Mouse (Mus musculus): ENCODE results near the gene Carmil1.
A peak's percentile ranks its signal among the peaks of the same experiment; 100 is the strongest.

Gene Carmil1

GRCm38 (mm10) chr13:24280439-24281431 is at the start of gene Carmil1:
TSS of gene Carmil1 (minus strand) at chr13:24280795.
- DNase-seq (ENCODE audit: extremely low read depth, insufficient read length, low spot score), result peak; percentile 92

DNA sequence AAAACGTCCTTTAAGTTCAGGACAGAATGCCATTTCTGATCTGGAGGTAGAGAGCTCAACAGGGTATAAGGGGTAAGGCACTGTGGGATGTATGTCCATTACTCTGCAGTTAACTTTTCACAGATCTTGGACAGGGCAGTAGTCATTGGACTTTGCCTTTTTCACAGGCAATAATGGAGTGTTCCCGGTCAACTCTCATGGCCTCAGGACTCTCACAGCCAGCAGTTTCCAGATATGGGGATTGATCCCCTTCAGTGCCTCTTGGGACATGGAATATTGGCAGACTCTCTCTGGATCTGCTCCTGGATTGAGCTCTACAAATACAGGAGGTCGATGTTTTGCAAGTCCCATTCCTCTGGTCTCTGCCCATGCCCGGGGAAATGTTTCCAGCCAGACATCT is 49.5 kb upstream of the Carmil1 start:
- DNase-seq (ENCODE audit: extremely low read depth, insufficient read length, low spot score), result no peak

DNA sequence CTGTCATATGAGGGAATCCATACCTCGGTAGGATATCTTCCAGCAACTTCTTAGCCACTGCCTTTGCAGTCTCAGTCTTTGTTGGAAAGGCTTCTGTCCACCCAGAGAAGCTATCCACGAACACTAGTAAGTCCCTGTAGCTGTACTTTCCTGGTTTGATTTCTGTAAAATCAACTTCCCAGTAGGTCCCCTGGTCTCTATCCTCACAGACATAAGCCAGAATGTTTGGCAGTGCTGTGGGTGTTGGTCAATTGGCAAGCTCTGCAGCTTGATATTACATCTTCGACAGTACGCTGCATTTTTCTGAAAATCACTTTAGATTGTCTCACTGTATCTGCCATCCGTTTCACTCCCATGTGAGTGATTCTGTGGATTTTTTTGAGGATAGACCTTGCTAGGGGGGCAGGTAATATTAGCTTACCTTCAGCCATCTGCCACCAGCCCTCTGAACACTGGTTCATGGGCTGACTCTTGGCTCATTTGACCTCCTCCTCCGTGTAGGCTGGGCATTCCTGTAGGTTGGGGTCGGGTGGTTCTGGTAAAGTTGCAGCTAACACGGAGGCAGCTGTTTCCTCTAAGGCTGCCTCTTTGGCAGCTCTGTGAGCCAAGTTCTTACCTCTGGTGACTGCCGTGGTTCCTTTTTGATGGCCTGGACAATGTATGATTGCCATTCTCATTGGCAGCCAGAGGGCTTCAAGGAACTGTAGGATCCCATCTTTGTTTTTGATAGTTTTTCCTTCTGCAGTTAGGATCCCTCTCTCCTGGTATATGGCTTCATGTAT is 47.6 kb upstream of the Carmil1 start:
- DNase-seq (ENCODE audit: extremely low read depth, insufficient read length, low spot score), result no peak

DNA sequence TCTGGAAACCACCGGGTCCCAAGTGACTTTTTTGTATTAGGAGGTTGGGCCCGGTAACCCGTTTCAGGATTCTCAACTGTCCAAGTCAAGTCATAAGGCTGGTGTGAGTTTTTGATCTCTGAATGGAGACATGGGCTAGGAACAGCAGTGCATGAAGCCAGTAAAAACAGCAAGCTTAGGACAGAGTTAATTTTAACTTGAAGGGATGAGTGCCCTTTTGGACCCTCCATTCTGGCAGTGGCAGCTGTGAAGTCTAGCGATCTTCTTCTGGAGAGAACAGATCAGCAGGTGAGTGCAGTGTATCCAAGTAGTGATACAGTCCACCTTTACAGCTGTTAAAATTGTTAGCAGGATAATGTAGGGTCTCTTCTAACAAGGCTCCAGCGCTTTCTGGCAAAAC is 46.6 kb upstream of the Carmil1 start, which contains the start of gene Cmah:
Gene Cmah, plus strand, starts transcription at position 204 of the 400 bp plus-strand sequence.
- DNase-seq (ENCODE audit: extremely low read depth, insufficient read length, low spot score), result no peak

- DNase-seq (ENCODE audit: extremely low read depth, insufficient read length, low spot score), result no peak
These were observed 40.7 kb upstream of the Carmil1 start for GRCm38 (mm10) chr13:24321313-24321712.

GRCm38 (mm10) chr13:24318618-24319017 is 38.0 kb upstream of the Carmil1 start:
- no peak for DNase-seq (ENCODE audit: extremely low read depth, insufficient read length, low spot score)

- DNase-seq (ENCODE audit: extremely low read depth, insufficient read length, low spot score), result peak; percentile 12
These were observed 36.0 kb upstream of the Carmil1 start for GRCm38 (mm10) chr13:24316563-24316962.

- no peak for DNase-seq (ENCODE audit: extremely low read depth, insufficient read length, low spot score)
These were observed 30.7 kb upstream of the Carmil1 start for GRCm38 (mm10) chr13:24311011-24311940.

DNA sequence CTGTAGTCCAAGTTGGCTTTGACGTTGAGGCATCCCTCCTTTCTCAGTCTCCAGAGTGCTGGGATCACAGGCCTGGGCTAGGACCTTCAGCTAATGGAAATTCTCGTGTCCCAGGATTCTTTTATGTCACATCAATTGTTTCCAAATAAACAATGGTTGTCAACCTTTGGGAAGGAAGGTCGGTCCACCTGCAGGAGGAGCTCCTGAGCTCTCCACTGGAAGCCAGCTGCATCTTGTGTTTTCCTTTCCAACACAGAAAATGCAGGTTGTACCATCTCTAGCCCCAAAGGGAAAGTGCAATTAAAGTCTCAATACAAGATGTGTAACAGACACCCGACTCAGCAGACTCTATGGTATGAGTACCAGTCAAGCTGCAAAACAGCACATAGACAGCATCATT is 25.7 kb upstream of the Carmil1 start:
- no peak for DNase-seq (ENCODE audit: extremely low read depth, insufficient read length, low spot score)

DNA sequence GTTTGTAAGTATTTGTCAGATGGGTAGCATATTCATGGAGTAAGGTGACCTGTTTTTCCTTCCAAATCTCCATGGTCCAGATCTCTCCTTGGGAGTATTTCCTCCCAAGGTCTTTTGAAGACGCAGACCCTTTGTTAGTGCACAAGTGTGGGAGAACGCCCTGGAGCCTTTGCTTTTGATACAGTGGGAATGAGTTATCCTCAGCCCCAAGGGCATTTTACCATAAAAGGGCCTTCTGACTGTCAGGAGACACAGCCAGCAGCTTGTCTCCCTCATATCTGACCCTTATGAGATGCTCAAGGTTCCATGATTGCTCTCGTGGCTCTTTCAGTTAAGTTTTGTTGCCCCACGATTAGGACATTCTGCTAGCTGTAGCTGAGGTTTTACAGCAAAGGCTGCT is 24.9 kb upstream of the Carmil1 start:
- no peak for DNase-seq (ENCODE audit: extremely low read depth, insufficient read length, low spot score)

GRCm38 (mm10) chr13:24297252-24297651 is 16.7 kb upstream of the Carmil1 start:
- DNase-seq (ENCODE audit: extremely low read depth, insufficient read length, low spot score), result no peak

- no peak for DNase-seq (ENCODE audit: extremely low read depth, insufficient read length, low spot score)
These were observed 6.8 kb upstream of the Carmil1 start for GRCm38 (mm10) chr13:24287381-24287780.

DNA sequence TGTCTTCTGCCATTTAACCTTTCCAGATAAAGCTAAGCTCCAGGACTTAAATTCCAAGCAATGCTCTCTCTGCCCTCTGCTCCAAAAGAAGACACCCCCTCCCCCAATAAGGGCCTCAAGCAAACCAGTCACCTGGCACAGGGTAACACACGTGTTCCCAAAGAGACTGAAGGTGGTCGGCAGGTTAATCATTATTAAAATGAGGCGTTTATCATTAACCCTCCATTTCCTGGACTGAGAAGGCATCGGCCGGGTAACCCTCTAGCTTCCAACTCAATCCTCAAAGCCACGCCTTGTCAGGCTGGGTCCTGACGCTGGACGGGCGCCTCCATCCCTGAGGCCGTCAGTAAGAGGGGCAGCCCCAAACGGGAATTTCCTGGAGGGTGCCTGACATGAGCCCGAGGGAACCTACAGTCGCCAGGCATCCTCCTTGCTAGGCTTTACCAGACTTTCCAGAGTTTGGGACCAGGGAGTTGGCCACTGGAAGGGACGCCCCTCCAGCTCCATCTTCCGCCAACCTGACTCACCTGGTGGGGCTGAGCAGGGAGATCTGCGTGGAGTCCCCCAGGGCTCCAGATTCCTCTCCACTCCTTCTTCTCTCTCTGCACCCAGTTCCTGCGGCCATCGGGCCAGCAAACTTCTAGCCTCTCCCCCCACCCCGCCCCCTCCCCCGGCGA is 695 bp downstream of the Carmil1 start:
- DNase-seq (ENCODE audit: extremely low read depth, insufficient read length, low spot score), result peak; percentile 55

GRCm38 (mm10) chr13:24279407-24279761 is 1.2 kb downstream of the Carmil1 start:
- no peak for DNase-seq (ENCODE audit: extremely low read depth, insufficient read length, low spot score)

DNA sequence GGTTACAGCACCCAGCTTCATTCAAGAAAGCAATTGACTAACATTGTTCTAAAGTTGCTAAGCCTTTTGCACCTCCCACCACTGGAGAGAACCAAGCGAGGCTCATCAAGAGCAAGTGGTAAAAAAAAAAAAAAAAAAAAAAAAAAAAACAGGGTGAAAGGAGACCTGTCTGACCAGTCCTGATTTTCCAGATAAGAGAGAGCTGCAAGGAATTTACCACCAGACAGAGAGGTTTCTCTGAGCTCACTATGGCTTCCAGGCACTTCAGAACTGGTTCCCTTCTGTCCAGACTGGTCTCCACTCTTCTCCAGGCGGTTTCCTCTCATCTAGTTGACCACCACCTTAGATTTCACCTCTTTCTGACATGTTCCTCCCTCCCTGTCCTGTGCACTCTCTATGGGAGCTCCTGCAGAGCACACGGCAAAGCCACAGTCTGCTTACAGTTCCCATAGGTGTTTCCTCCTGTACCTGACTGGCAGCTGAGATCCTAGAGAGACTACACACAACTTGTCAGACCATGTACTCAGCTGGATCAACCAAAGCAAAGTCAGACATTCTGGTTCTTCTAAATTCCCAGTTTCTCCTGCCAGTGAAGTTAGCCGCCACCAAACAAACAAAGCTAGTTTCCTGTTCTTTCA is 7.7 kb downstream of the Carmil1 start:
- DNase-seq (ENCODE audit: extremely low read depth, insufficient read length, low spot score), result no peak

DNA sequence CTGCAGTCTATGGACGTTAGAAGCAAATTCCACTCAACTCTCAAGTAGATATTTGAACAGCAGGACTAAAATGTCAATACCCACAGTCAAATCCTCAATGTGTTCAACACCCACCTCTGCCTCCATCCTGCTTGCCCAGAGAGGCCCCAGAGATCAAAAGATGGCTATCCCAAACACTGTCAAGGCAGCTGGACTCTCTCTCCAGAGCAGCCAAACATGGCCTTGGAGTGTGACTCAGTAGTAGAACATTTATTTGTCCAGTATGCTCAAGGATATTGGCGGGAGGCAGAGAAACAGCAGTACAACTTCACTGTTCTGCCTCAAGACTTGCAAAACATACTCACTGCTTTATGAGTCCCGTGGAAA is 11.5 kb downstream of the Carmil1 start:
- DNase-seq (ENCODE audit: extremely low read depth, insufficient read length, low spot score), result no peak

DNA sequence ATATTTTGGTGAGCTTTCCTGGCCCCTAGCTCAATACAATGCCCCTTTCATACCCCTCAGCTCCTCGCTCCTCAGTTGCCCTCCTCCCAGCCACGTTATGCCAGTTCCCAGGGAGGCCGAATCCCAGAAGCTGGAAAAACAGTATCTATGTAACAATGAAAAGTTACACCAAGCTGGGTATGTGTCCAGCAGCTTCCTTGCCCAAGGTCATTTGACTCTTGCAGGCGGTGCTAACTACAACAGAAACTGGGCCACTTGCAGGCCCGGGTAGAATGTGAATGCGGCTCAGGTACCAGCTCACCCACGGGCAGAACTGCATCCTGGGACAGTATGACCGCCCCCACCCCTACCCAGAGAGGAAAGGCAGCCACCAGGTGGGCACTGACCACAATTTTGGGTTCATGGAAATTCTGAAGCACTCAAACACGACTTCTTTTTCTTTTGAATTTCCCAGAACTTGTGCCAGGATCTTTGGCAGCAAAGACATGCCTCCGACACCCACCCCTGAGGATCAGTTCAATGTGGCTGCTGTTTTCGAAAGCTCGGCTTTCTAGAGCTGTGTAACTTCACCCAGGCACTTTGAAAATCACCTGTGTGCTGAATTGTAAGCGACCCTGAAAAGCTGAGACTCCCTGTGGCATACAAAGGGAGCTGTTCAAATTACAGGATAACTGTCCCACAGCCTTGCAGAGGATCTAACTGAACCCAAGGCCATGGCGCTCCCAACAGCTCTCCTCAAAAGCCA is 12.1 kb downstream of the Carmil1 start:
- DNase-seq (ENCODE audit: extremely low read depth, insufficient read length, low spot score), result no peak

GRCm38 (mm10) chr13:24264760-24265159 is 15.8 kb downstream of the Carmil1 start:
- no peak for DNase-seq (ENCODE audit: extremely low read depth, insufficient read length, low spot score)

DNA sequence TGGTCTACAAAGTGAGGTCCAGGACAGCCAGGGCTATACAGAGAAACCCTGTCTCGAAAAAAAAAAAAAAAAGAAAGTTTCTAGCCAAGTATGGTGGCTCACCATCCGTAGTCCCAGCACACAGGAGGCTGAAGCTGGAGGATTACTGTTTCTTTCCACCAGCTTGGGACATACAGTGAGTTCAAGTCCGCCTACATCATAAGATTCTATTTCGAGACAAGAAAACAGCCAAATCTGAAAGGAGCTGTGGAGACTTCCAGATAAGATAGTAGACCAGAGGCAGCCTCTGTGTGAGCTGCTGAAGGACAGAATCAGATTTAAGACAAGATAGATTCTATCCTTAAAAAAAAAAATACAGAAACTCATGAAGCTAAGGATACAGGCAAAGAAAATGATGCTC is 17.0 kb downstream of the Carmil1 start:
- no peak for DNase-seq (ENCODE audit: extremely low read depth, insufficient read length, low spot score)
